Mouse (Mus musculus) kidney, postnatal 36 days (tissue): Measurements from ENCODE around the gene Cd40.
A peak's percentile ranks its signal among the peaks of the same experiment; 100 is the strongest.

Experiments used
- DNase-seq, 2 experiments: peaks; one replicate each; pipeline ENCODE4 v3.0.0; 2021 to 2022; ENCODE audit warnings: mixed read lengths in 2 of 2

Gene Cd40

GRCm38 (mm10) chr2:165054888-165055852 lies at the start of gene Cd40:
Gene Cd40 (plus strand): TSS chr2:165055627.
- peak; percentile 84 to 88 for DNase-seq

GRCm38 (mm10) chr2:165006813-165007212 lies 48.6 kb upstream of the Cd40 start:
- DNase-seq, result no peak

GRCm38 (mm10) chr2:165007986-165008385 lies 47.4 kb upstream of the Cd40 start:
- DNase-seq, result peak in 1 of 2 experiments; percentile 41

GRCm38 (mm10) chr2:165009161-165009560 lies 46.3 kb upstream of the Cd40 start:
- DNase-seq, result no peak

GRCm38 (mm10) chr2:165009581-165009980 lies 45.8 kb upstream of the Cd40 start:
- peak; percentile 56 to 77 for DNase-seq

GRCm38 (mm10) chr2:165010351-165010750 lies 45.1 kb upstream of the Cd40 start:
- no peak for DNase-seq

- no peak for DNase-seq
These were observed 40.5 kb upstream of the Cd40 start for GRCm38 (mm10) chr2:165014935-165015334.

- DNase-seq, result no peak
These were observed 34.9 kb upstream of the Cd40 start for GRCm38 (mm10) chr2:165020490-165020889.

- DNase-seq, result no peak
These were observed 28.3 kb upstream of the Cd40 start for GRCm38 (mm10) chr2:165027163-165027562.

- DNase-seq, result peak; percentile 39 to 41
These were observed 22.9 kb upstream of the Cd40 start for GRCm38 (mm10) chr2:165032533-165032932.

- no peak for DNase-seq
These were observed 22.1 kb upstream of the Cd40 start for GRCm38 (mm10) chr2:165033306-165033705.

GRCm38 (mm10) chr2:165034131-165035057 lies 21.0 kb upstream of the Cd40 start, which contains the start of gene Ncoa5:
Gene Ncoa5 (minus strand): TSS chr2:165034867.
- DNase-seq, result peak; percentile 98 to 99

GRCm38 (mm10) chr2:165035058-165035431 lies 20.4 kb upstream of the Cd40 start:
- DNase-seq, result no peak

- DNase-seq, result no peak
These were observed 18.0 kb upstream of the Cd40 start for GRCm38 (mm10) chr2:165037415-165037814.

GRCm38 (mm10) chr2:165042126-165042525 lies 13.3 kb upstream of the Cd40 start:
- no peak for DNase-seq

GRCm38 (mm10) chr2:165043090-165043636 lies 12.3 kb upstream of the Cd40 start:
- no peak for DNase-seq

- DNase-seq, result no peak
These were observed 11.7 kb upstream of the Cd40 start for GRCm38 (mm10) chr2:165043729-165044128.

- no peak for DNase-seq
These were observed 6.4 kb upstream of the Cd40 start for GRCm38 (mm10) chr2:165049044-165049443.

GRCm38 (mm10) chr2:165050826-165051548 lies 4.4 kb upstream of the Cd40 start:
- DNase-seq, result no peak

GRCm38 (mm10) chr2:165051566-165051965 lies 3.9 kb upstream of the Cd40 start:
- no peak for DNase-seq

GRCm38 (mm10) chr2:165055905-165056304 lies 478 bp downstream of the Cd40 start:
- DNase-seq, result peak; percentile 55 to 63
